Mouse (Mus musculus): ENCODE results near the gene Igfbpl1. TPM values are rescaled to one million over a fixed set of nuclear protein-coding genes. Genes with fewer than 3 reads are reported as not detected.

Gene Igfbpl1
- total RNA-seq, 1 experiment, result 4.1 TPM

- in situ Hi-C loops (cut with MboI; ENCODE audit: low sequenced_read_pairs in 2 of 2, unreplicated experiment in 2 of 2), result no loop called here
- DNase-seq (ENCODE audit: low read depth, low spot score), result no peak
- no peaks in the 10 kb centered on the region; the same call in 1 of the 2 replicates for H3K36me3 ChIP-seq (ENCODE audit: control insufficient read depth, insufficient read depth, low read length, poor library complexity, severe bottlenecking)
- no peak for TF ChIP-seq ZC3H11A (IDR thresholded peaks at IDR 0.05; ENCODE audit: borderline replicate concordance, low read depth, low read length)
- TF ChIP-seq ZNF384 (IDR thresholded peaks at IDR 0.05; ENCODE audit: low read depth, low read length), result peak; percentile 52; the same call in 1 of the 2 replicates
- peak overlapping the region; percentile 34; the same call in 1 of the 2 replicates for H3K27ac ChIP-seq (ENCODE audit: insufficient read depth, low read depth, low read length, poor library complexity, severe bottlenecking)
- 0 out of 2 replicates have a peak overlapping the region, but pooled peaks have one; percentile 2 for H3K9ac ChIP-seq (ENCODE audit: insufficient read depth, low read depth, low read length, poor library complexity, severe bottlenecking)
- H3K4me3 ChIP-seq (ENCODE audit: insufficient read depth in 1 of 2, low read depth in 1 of 2, low read length in 2 of 2, poor library complexity in 1 of 2, severe bottlenecking in 1 of 2), result no peak overlapping the region; a peak in 1 of 4 replicates
- H3K9me3 ChIP-seq (ENCODE audit: control insufficient read depth, insufficient read depth, low read depth, low read length), result no peaks in the 10 kb centered on the region
- H3K4me1 ChIP-seq (ENCODE audit: control insufficient read depth in 2 of 2, insufficient read depth in 2 of 2, low read length in 2 of 2, poor library complexity in 1 of 2), result peaks cover 14 to 36% of the 10 kb centered on the region in 2 experiments; a peak in 3 of 4 replicates
These were observed 15.5 kb downstream of the Igfbpl1 start for GRCm38 (mm10) chr4:45811250-45811649.

- in situ Hi-C loops (cut with MboI; ENCODE audit: low sequenced_read_pairs in 2 of 2, unreplicated experiment in 2 of 2), result no loop called here
- H3K9me3 ChIP-seq (ENCODE audit: control insufficient read depth, insufficient read depth, low read depth, low read length), result no peaks in the 10 kb centered on the region
- DNase-seq (ENCODE audit: low read depth, low spot score), result no peak
- no peak overlapping the region for H3K4me3 ChIP-seq (ENCODE audit: insufficient read depth in 1 of 2, low read depth in 1 of 2, low read length in 2 of 2, poor library complexity in 1 of 2, severe bottlenecking in 1 of 2)
- peaks cover 14 to 26% of the 10 kb centered on the region in 2 experiments; a peak in 3 of 4 replicates for H3K4me1 ChIP-seq (ENCODE audit: control insufficient read depth in 2 of 2, insufficient read depth in 2 of 2, low read length in 2 of 2, poor library complexity in 1 of 2)
- no peak overlapping the region for H3K27ac ChIP-seq (ENCODE audit: insufficient read depth, low read depth, low read length, poor library complexity, severe bottlenecking)
- no peaks in the 10 kb centered on the region; the same call in 1 of the 2 replicates for H3K36me3 ChIP-seq (ENCODE audit: control insufficient read depth, insufficient read depth, low read length, poor library complexity, severe bottlenecking)
- no peak for TF ChIP-seq ZNF384 (IDR thresholded peaks at IDR 0.05; ENCODE audit: low read depth, low read length)
- no peak for TF ChIP-seq HCFC1 (IDR thresholded peaks at IDR 0.05; ENCODE audit: borderline replicate concordance, insufficient read depth, low read length)
- H3K9ac ChIP-seq (ENCODE audit: insufficient read depth, low read depth, low read length, poor library complexity, severe bottlenecking), result no peak overlapping the region
These were observed 18.7 kb downstream of the Igfbpl1 start for GRCm38 (mm10) chr4:45808034-45808433.

GRCm38 (mm10) chr4:45802900-45803299 lies 23.8 kb downstream of the Igfbpl1 start:
- in situ Hi-C loops (cut with MboI; ENCODE audit: low sequenced_read_pairs in 2 of 2, unreplicated experiment in 2 of 2), result no loop called here
- H3K9ac ChIP-seq (ENCODE audit: insufficient read depth, low read depth, low read length, poor library complexity, severe bottlenecking), result no peak overlapping the region
- H3K27ac ChIP-seq (ENCODE audit: insufficient read depth, low read depth, low read length, poor library complexity, severe bottlenecking), result no peak overlapping the region
- peaks cover 3% of the 10 kb centered on the region; the same call in 1 of the 2 replicates for H3K36me3 ChIP-seq (ENCODE audit: control insufficient read depth, insufficient read depth, low read length, poor library complexity, severe bottlenecking)
- H3K4me3 ChIP-seq (ENCODE audit: insufficient read depth in 1 of 2, low read depth in 1 of 2, low read length in 2 of 2, poor library complexity in 1 of 2, severe bottlenecking in 1 of 2), result no peak overlapping the region
- peaks cover 8 to 14% of the 10 kb centered on the region in 2 experiments for H3K4me1 ChIP-seq (ENCODE audit: control insufficient read depth in 2 of 2, insufficient read depth in 2 of 2, low read length in 2 of 2, poor library complexity in 1 of 2)
- no peak for DNase-seq (ENCODE audit: low read depth, low spot score)
- no peak for TF ChIP-seq MAFK (IDR thresholded peaks at IDR 0.05; ENCODE audit: insufficient read depth, low read depth, low read length)
- TF ChIP-seq CHD2 (IDR thresholded peaks at IDR 0.05; ENCODE audit: low read depth, low read length), result no peak
- no peak for TF ChIP-seq ZNF384 (IDR thresholded peaks at IDR 0.05; ENCODE audit: low read depth, low read length)
- no peak for TF ChIP-seq ZC3H11A (IDR thresholded peaks at IDR 0.05; ENCODE audit: borderline replicate concordance, low read depth, low read length)
- TF ChIP-seq HCFC1 (IDR thresholded peaks at IDR 0.05; ENCODE audit: borderline replicate concordance, insufficient read depth, low read length), result no peak
- no peaks in the 10 kb centered on the region for H3K9me3 ChIP-seq (ENCODE audit: control insufficient read depth, insufficient read depth, low read depth, low read length)

GRCm38 (mm10) chr4:45799956-45800537 lies 26.7 kb downstream of the Igfbpl1 start:
- no peak for DNase-seq (ENCODE audit: low read depth, low spot score)
- H3K27ac ChIP-seq (ENCODE audit: insufficient read depth, low read depth, low read length, poor library complexity, severe bottlenecking), result no peak overlapping the region; the same call in 1 of the 2 replicates
- no peaks in the 10 kb centered on the region for H3K9me3 ChIP-seq (ENCODE audit: control insufficient read depth, insufficient read depth, low read depth, low read length)
- no peak overlapping the region for H3K4me3 ChIP-seq (ENCODE audit: insufficient read depth in 1 of 2, low read depth in 1 of 2, low read length in 2 of 2, poor library complexity in 1 of 2, severe bottlenecking in 1 of 2)
- no peak overlapping the region for H3K9ac ChIP-seq (ENCODE audit: insufficient read depth, low read depth, low read length, poor library complexity, severe bottlenecking)
- in situ Hi-C loops (cut with MboI; ENCODE audit: low sequenced_read_pairs in 2 of 2, unreplicated experiment in 2 of 2), result loop anchor here in 1 of 2 experiments (25.0 kb wide), 1 partner anchor 388 kb away; the partner anchor contains the start of gene Slc25a51
- peaks cover 3% of the 10 kb centered on the region; the same call in 1 of the 2 replicates for H3K36me3 ChIP-seq (ENCODE audit: control insufficient read depth, insufficient read depth, low read length, poor library complexity, severe bottlenecking)
- TF ChIP-seq CHD2 (IDR thresholded peaks at IDR 0.05; ENCODE audit: low read depth, low read length), result no peak
- TF ChIP-seq ZC3H11A (IDR thresholded peaks at IDR 0.05; ENCODE audit: borderline replicate concordance, low read depth, low read length), result no peak
- no peak for TF ChIP-seq MAFK (IDR thresholded peaks at IDR 0.05; ENCODE audit: insufficient read depth, low read depth, low read length)
- no peak for TF ChIP-seq ZNF384 (IDR thresholded peaks at IDR 0.05; ENCODE audit: low read depth, low read length)
- TF ChIP-seq HCFC1 (IDR thresholded peaks at IDR 0.05; ENCODE audit: borderline replicate concordance, insufficient read depth, low read length), result no peak
- peaks cover 8 to 13% of the 10 kb centered on the region in 2 experiments for H3K4me1 ChIP-seq (ENCODE audit: control insufficient read depth in 2 of 2, insufficient read depth in 2 of 2, low read length in 2 of 2, poor library complexity in 1 of 2)
